Mouse (Mus musculus): ENCODE results near the gene Nmnat3. TPM values are rescaled to one million over a fixed set of nuclear protein-coding genes. Genes with fewer than 3 reads are reported as not detected.
A peak's percentile ranks its signal among the peaks of the same experiment; 100 is the strongest.

Nmnat3 gene
- polyA plus RNA-seq, 1 experiment from 2014 or later, result 1.1 TPM

DNA sequence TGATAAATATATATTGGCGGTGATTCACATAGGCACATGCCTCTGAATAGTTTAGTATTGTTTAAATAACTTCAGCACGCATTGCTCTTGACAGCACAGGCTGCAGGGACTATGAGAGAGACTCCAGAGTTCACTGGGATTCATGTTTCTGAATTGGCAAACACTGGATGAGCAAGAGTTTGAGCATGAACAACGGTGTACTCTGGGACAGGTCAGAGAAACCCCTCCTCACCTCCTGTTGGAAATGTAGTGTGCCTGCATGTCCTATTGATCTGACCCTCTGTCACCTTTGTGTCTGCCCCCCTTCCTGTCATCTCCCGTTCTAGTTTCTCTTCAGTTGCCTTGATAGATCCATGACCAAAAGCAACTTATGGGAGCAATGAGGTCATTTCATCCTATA lies 128.2 kb downstream of the Nmnat3 start:
- no peak overlapping the region for H3K4me2 ChIP-seq
- no peak overlapping the region for H3K4me3 ChIP-seq
- H3K4me1 ChIP-seq (replicated peaks), result no peaks in the 10 kb centered on the region
- H3K27me3 ChIP-seq, result no peaks in the 10 kb centered on the region
- ATAC-seq (ENCODE audit: low read depth), result no peak
- no peak overlapping the region for H3K9ac ChIP-seq
- no peaks in the 10 kb centered on the region for H3K36me3 ChIP-seq
- 89% methylated on average over 4 of the region's 4 CpGs for WGBS
- no peak overlapping the region for H3K27ac ChIP-seq (replicated peaks)
- no peaks in the 10 kb centered on the region for H3K9me3 ChIP-seq

DNA sequence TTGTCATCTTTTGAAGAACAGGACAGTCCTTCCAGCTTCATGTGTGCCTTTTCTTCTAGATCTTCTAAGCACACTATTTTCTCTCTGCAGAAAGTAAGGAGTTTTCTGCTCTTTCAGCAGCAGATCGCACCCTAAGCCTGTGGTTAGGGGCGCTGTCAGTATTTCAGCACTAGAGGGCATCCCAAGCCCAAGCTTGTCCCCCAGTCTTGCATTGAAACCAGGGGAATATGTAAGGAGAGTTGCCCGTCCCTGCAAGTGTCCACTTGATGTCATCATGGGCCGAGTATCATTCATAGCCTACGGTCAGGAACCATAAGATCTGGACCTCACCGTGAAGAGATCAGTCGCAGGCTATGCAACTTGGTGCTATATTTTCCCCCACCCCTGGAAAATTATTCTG lies 130.7 kb downstream of the Nmnat3 start:
- Histone ChIP-seq H3K27ac (replicated peaks) (no peak overlapping the region), H3K36me3 (no peaks in the 10 kb centered on the region), H3K9me3 (no peaks in the 10 kb centered on the region), H3K9ac (no peak overlapping the region), H3K4me1 (replicated peaks) (no peaks in the 10 kb centered on the region), H3K4me2 (no peak overlapping the region), H3K4me3 (no peak overlapping the region), H3K27me3 (no peaks in the 10 kb centered on the region)
- peak; percentile 36; the same call in 1 of the 2 replicates for ATAC-seq (ENCODE audit: low read depth)
- WGBS, result 44% methylated on average over 7 of the region's 7 CpGs

DNA sequence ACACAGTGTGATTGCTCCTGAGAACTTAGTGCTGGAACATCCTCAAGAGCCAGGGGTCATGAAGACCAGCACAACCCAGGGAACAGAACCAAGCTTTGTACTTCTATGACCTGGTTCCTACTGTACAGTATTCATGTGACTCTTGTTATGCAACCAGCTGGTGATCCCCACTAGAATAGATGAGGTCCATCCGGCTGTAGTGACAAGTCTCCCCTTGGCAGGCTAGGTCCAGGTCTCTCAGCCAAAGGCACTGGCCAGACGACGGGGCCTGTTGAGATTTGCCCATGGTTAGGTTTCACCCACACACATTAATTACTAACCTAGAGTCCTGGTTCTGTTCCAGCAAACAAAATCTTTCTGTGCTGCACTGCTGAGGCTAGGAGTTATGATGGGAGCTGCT lies 131.1 kb downstream of the Nmnat3 start:
- Histone ChIP-seq H3K9me3 (no peaks in the 10 kb centered on the region), H3K27ac (replicated peaks) (no peak overlapping the region), H3K4me3 (no peak overlapping the region), H3K9ac (no peak overlapping the region), H3K4me2 (no peak overlapping the region), H3K4me1 (replicated peaks) (no peaks in the 10 kb centered on the region), H3K27me3 (no peaks in the 10 kb centered on the region), H3K36me3 (no peaks in the 10 kb centered on the region)
- 82% methylated on average over 3 of the region's 3 CpGs for WGBS
- no peak for ATAC-seq (ENCODE audit: low read depth)

DNA sequence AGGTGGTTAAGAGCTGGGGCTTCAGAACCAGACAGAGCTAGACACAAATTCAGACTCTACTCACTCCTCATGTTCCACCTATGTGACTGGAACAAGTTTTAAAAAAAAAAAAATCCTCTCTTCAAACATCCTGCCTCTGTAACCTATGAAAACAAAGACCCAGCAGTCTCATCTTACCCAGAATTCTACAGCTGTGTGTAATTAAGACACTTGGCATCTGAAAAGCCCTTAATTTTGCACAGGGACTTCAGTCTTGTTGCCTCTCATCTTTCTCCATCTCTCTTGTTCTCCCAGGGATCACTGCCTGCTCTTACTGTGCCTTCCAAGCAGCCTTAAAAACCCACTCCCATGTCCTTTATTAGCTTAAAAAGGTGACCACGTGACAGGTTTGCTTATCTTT lies 133.4 kb downstream of the Nmnat3 start:
- no peak for ATAC-seq (ENCODE audit: low read depth)
- Histone ChIP-seq H3K9ac (no peak overlapping the region), H3K4me3 (no peak overlapping the region), H3K27ac (replicated peaks) (no peak overlapping the region), H3K36me3 (no peaks in the 10 kb centered on the region), H3K9me3 (no peaks in the 10 kb centered on the region), H3K4me2 (no peak overlapping the region), H3K4me1 (replicated peaks) (peaks cover 21% of the 10 kb centered on the region), H3K27me3 (no peaks in the 10 kb centered on the region)
- WGBS, result 76% methylated on average over 1 of the region's 1 CpGs

DNA sequence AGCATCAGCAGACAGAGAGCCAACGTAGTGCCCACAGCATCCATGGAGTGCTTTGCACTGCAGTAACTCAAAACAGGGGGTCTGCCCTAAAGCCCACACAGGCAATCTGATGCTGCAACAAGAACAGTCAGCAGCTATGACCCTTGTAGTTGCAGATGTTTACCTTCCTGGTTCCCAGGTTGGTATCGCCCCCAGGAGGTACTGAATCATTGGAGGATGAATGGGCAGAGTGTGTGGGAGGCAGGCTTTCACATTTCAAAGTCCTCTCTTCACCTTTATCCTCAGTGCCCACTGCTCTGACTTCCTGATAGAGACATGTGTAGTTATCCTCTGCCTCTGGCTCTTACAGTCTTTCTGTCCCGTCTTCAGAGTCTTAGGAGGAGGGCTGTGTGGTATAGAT lies 134.7 kb downstream of the Nmnat3 start:
- Histone ChIP-seq H3K4me1 (replicated peaks) (peaks cover 33% of the 10 kb centered on the region), H3K27me3 (no peaks in the 10 kb centered on the region), H3K9ac (no peak overlapping the region), H3K9me3 (no peaks in the 10 kb centered on the region), H3K27ac (replicated peaks) (no peak overlapping the region), H3K36me3 (no peaks in the 10 kb centered on the region), H3K4me2 (no peak overlapping the region), H3K4me3 (no peak overlapping the region)
- 61% methylated on average over 3 of the region's 3 CpGs for WGBS
- no peak for ATAC-seq (ENCODE audit: low read depth)

DNA sequence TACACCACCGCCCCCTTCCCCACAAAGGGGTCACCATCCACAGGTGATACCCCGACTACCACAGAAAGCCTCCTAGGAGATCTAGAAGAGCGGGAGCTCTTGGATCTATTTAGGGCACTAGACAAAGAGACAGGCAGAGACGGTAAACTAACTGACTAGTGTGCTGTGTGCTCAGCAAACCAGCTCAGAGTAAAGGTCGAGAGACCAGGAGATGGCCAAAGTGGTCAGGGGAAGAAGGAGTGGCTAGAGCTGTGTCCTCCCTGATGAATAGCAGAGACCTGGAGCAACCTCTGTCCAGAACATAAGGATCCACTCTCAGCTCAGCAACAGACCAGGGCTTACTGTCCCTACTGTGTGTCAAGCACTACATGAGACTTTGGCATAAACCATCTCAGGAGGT lies 135.4 kb downstream of the Nmnat3 start, which contains the start of gene Rbp1:
Rbp1 (plus strand) TSS at position 306 of the 400 bp plus-strand sequence.
- WGBS, result 87% methylated on average over 5 of the region's 5 CpGs

DNA sequence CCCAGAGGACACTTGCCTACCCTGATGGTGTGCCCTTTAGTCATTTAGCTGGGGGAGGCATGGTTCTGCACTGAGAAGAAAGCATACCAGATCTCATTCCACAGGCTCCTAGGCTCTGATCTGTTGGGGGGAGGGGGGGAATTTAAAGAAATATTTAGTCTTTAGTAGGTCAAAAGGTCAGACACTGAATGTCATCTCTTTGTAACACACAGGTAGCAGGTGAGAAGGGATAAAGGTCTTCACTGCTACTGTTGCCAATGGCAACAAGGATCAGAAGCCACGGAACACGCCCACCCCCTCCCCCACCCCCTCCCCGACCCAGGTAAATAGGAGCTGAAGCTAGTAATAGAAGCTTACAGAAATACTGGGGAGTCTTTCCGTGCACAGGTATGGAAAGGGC lies 136.5 kb downstream of the Nmnat3 start:
- WGBS, result 12% methylated on average over 4 of the region's 4 CpGs
- peak overlapping the region; percentile 60 for H3K4me3 ChIP-seq
- ATAC-seq (ENCODE audit: low read depth), result no peak
- no peaks in the 10 kb centered on the region for H3K27me3 ChIP-seq
- H3K4me1 ChIP-seq (replicated peaks), result peaks cover 51% of the 10 kb centered on the region
- H3K36me3 ChIP-seq, result no peaks in the 10 kb centered on the region
- no peak overlapping the region for H3K27ac ChIP-seq (replicated peaks)
- peak overlapping the region; percentile 83; the same call in 1 of the 2 replicates for H3K9ac ChIP-seq
- no peaks in the 10 kb centered on the region for H3K9me3 ChIP-seq
- H3K4me2 ChIP-seq, result peak overlapping the region; percentile 78

More for the DNA sequence above, 135.4 kb downstream of the Nmnat3 start, which contains the start of gene Rbp1:
- peak within 1 kb of the TSS; percentile 78 for H3K4me2 ChIP-seq
- H3K4me1 ChIP-seq (replicated peaks), result peaks cover 41% of the 10 kb centered on the region
- H3K4me3 ChIP-seq, result 0 out of 2 replicates have a peak within 1 kb of the TSS, but pooled peaks have one; percentile 60
- H3K27me3 ChIP-seq, result no peaks in the 10 kb centered on the region
- 0 out of 2 replicates have a peak within 1 kb of the TSS, but pooled peaks have one; percentile 83 for H3K9ac ChIP-seq
- no peaks in the 10 kb centered on the region for H3K36me3 ChIP-seq
- no peaks in the 10 kb centered on the region for H3K9me3 ChIP-seq
- no peak within 1 kb of the TSS for H3K27ac ChIP-seq (replicated peaks)
- ATAC-seq (ENCODE audit: low read depth), result no peak

DNA sequence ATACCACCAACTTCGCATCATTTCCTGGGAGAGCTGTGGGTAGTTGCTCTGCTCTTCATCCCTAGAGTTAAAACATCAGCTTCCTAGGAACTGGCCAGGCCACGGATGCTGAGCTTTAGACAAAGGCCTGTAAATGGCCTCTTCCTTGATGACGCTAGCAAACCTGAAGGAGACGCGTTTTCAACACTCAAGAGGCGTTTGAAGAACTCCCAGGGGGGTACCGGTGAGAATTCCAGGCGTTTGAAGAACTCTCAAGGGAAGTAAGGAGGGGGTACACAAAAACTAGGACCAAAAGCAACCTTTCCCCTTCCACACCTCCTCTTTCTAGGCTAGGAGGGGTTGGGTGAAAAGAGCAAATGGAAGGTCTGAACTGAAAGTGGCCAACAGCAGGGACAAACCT lies 137.1 kb downstream of the Nmnat3 start:
- Histone ChIP-seq H3K9me3 (no peaks in the 10 kb centered on the region), H3K27ac (replicated peaks) (peak overlapping the region; percentile 69), H3K4me1 (replicated peaks) (peaks cover 57% of the 10 kb centered on the region), H3K36me3 (no peaks in the 10 kb centered on the region), H3K27me3 (no peaks in the 10 kb centered on the region), H3K9ac (peak overlapping the region; percentile 83), H3K4me2 (peak overlapping the region; percentile 78), H3K4me3 (peak overlapping the region; percentile 60)
- no peak for ATAC-seq (ENCODE audit: low read depth)
- 3% methylated on average over 8 of the region's 8 CpGs for WGBS

DNA sequence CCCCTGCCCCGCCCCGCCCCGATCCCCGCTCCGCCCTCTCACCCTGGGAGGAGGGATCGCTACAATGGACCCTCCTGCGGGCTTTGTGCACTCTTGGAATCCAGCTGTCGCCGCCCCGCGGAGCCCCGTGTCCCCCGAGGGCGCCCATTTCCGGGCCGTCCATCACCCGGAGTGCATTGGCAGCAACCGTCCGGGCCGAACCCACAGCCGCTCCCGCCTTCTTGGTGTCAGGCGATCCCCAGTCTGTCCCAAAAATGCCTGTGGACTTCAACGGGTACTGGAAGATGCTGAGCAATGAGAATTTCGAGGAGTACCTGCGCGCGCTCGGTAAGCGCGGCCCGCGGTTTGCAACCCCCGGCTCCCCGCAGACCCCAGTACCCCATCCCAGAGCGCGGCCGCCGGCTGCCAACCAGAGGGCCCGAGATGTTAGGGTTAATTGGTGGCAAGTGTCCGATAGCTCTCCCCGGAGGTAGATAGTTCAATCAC lies 137.5 kb downstream of the Nmnat3 start:
- peaks cover 62% of the 10 kb centered on the region for H3K4me1 ChIP-seq (replicated peaks)
- peak overlapping the region; percentile 78 for H3K4me2 ChIP-seq
- peak overlapping the region; percentile 69 for H3K27ac ChIP-seq (replicated peaks)
- peak overlapping the region; percentile 60 for H3K4me3 ChIP-seq
- under 1% methylated on average over 39 of the region's 42 CpGs for WGBS
- H3K9me3 ChIP-seq, result no peaks in the 10 kb centered on the region
- peak; percentile 60 for ATAC-seq (ENCODE audit: low read depth)
- no peaks in the 10 kb centered on the region for H3K27me3 ChIP-seq
- H3K9ac ChIP-seq, result peak overlapping the region; percentile 83
- H3K36me3 ChIP-seq, result no peaks in the 10 kb centered on the region

DNA sequence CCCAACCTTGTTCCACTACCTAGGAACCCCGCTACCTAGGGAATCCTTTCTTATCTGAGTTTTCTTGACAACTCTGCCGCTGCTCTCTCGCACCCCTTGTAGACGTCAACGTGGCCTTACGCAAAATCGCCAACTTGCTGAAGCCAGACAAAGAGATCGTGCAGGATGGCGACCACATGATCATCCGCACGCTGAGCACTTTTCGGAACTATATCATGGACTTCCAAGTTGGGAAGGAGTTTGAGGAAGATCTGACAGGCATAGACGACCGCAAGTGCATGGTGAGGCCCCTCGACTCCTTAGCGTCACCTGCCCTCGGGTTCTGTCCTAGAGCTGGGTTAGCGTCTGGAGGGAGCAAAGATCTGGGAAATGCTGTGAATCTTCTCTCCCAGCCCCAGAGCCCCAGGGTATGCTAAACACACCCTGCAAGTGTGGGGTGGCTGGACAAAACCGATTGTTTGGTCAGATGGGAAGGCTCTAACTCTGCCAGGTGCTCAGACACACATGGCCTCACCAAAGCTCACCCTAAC lies 138.2 kb downstream of the Nmnat3 start:
- ATAC-seq (ENCODE audit: low read depth), result no peak
- Histone ChIP-seq H3K4me1 (replicated peaks) (peaks cover 66% of the 10 kb centered on the region), H3K36me3 (no peaks in the 10 kb centered on the region), H3K9ac (peak overlapping the region; percentile 83), H3K9me3 (no peaks in the 10 kb centered on the region), H3K27me3 (no peaks in the 10 kb centered on the region), H3K27ac (replicated peaks) (peak overlapping the region; percentile 69), H3K4me3 (peak overlapping the region; percentile 60), H3K4me2 (peak overlapping the region; percentile 78)
- 5% methylated on average over 19 of the region's 19 CpGs for WGBS

DNA sequence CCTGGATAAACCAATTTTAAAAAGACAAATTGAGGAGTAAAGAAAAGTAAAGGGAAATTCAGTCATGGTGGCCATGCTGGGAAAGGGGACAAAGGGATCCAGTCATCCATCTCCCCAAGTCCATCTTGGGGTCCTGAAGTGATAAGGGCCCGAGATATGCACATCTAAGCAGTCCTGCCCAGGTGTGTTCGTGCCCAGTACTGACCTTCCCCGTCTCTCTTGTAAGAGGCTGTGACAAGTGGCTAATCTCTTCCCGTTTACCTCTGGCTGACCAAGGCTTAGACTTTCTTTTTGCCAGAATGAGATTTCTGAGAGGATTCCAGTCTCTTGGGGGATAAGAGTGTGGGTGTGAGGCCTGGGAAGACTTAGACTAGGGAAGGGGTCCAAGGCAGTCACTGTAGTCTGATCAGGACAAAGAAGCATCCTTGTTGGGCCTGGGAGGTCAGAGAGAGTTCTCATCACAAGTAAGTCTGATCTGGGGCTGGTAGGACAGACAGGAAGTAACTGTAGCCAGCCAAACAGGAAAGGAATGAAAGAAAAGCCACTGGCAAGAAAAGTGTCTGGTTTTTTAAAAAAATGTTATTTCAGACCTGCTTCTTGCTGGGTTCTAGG lies 140.8 kb downstream of the Nmnat3 start:
- Histone ChIP-seq H3K4me3 (peak overlapping the region; percentile 60), H3K36me3 (0 out of 2 replicates have a peak, but pooled peaks cover 3% of the 10 kb centered on the region), H3K4me2 (peak overlapping the region; percentile 78), H3K4me1 (replicated peaks) (peaks cover 80% of the 10 kb centered on the region), H3K9ac (peak overlapping the region; percentile 83; the same call in 1 of the 2 replicates), H3K27me3 (no peaks in the 10 kb centered on the region), H3K9me3 (no peaks in the 10 kb centered on the region), H3K27ac (replicated peaks) (peak overlapping the region; percentile 69; the same call in 1 of the 2 replicates)
- WGBS, result 83% methylated on average over 4 of the region's 4 CpGs
- no peak for ATAC-seq (ENCODE audit: low read depth)

DNA sequence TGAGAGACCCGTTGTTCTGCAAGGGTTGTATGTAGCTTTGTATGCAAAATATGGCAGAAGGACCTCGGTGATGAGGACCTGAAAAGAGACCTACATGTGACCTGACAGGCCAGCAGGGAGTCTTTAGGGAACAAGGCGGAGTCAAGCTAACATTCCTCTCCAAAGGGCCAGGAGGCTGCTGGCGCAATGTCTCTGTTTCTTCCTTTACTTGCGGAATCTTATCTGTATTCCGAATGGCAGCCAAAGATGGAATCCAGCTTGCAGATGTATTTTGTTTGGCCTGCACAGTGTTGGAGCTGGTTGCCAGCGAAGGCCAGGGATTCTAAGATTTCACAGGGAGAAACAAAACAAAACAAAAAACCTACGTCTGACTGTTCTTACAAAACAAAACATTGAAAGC lies 141.5 kb downstream of the Nmnat3 start:
- ATAC-seq (ENCODE audit: low read depth), result no peak
- Histone ChIP-seq H3K4me1 (replicated peaks) (peaks cover 85% of the 10 kb centered on the region), H3K27me3 (no peaks in the 10 kb centered on the region), H3K4me2 (peak overlapping the region; percentile 78), H3K9me3 (no peaks in the 10 kb centered on the region), H3K36me3 (0 out of 2 replicates have a peak, but pooled peaks cover 3% of the 10 kb centered on the region), H3K9ac (peak overlapping the region; percentile 83; the same call in 1 of the 2 replicates), H3K4me3 (peak overlapping the region; percentile 60; the same call in 1 of the 2 replicates), H3K27ac (replicated peaks) (peak overlapping the region; percentile 69)
- 61% methylated on average over 8 of the region's 8 CpGs for WGBS

Measured in neural tube, embryonic 13.5 days (tissue).